Mouse (Mus musculus) forebrain, embryonic 14.5 days (tissue): ENCODE data around the gene Syp. TPM values are rescaled to one million over a fixed set of nuclear protein-coding genes. Genes with fewer than 3 reads are reported as not detected.
A peak's percentile ranks its signal among the peaks of the same experiment; 100 is the strongest.

ENCODE experiments used
- ATAC-seq: fragments of 200-750 bp; cut with Nextera tagmentation; 2 replicates; pipeline ENCODE4 v1.8.0; 2017; ENCODE audit warnings: mild to moderate bottlenecking, moderate library complexity
- DNase-seq: peaks from one replicate; pipeline ENCODE4 v3.0.0-alpha.2; 2015; ENCODE audit warnings: low spot score
- H3K27ac ChIP-seq: fragments of 300-500 bp; sonication (generic); 2 replicates; pipeline ENCODE4 v1.5.1; 2014; ENCODE audit warnings: low read depth, mild to moderate bottlenecking, control low read depth, low read length, moderate library complexity
- H3K27me3 ChIP-seq: fragments of 300-500 bp; sonication (generic); replicated peaks from 2 replicates; pipeline ENCODE4 v1.6.1; 2014; ENCODE audit warnings: low read length, control low read depth, mixed read lengths; ENCODE audit not compliant: control insufficient read depth, insufficient read depth
- H3K36me3 ChIP-seq: fragments of 300-500 bp; sonication (generic); 2 replicates; pipeline ENCODE4 v1.6.1; 2014; ENCODE audit warnings: low read length, control low read depth; ENCODE audit not compliant: control insufficient read depth, insufficient read depth
- H3K4me1 ChIP-seq: fragments of 300-500 bp; sonication (generic); 2 replicates; pipeline ENCODE4 v1.6.1; 2014; ENCODE audit warnings: antibody characterized with exemption, low read length, control low read depth; ENCODE audit not compliant: control insufficient read depth, insufficient read depth
- H3K4me2 ChIP-seq: fragments of 300-500 bp; sonication (generic); 2 replicates; pipeline ENCODE4 v1.6.1; 2014; ENCODE audit warnings: mild to moderate bottlenecking, control low read depth, low read length
- H3K4me3 ChIP-seq: fragments of 300-500 bp; sonication (generic); 2 replicates; pipeline ENCODE4 v1.5.1; 2014; ENCODE audit warnings: low read depth, low read length, control low read depth
- H3K9ac ChIP-seq: fragments of 300-500 bp; sonication (generic); 2 replicates; pipeline ENCODE4 v1.6.1; 2014; ENCODE audit warnings: mild to moderate bottlenecking, low read length, control low read depth, moderate library complexity
- H3K9me3 ChIP-seq: fragments of 300-500 bp; sonication (generic); replicated peaks from 2 replicates; pipeline ENCODE4 v1.6.1; 2016; ENCODE audit warnings: low read length, control low read depth, mixed read lengths; ENCODE audit not compliant: control insufficient read depth
- WGBS: fragments of 180-500 bp; shearing (Covaris S2); extraction: QIAGEN DNeasy Blood & Tissue Kit; methylation state at CpG from one replicate; pipeline ENCODE4 v1.1.7; 2014; 5-methylcytosine and 5-hydroxymethylcytosine counted together
- polyA plus RNA-seq: library from polyadenylated mRNA; unstranded; fragments of >200 nt; fragmentation: Nextera tagmentation; extraction: Ambion mirVana; gene quantifications from 2 replicates; pipeline ENCODE4 v1.2.1, GENCODE M21; 2014

Gene Syp
- polyA plus RNA-seq, 1 experiment from 2014 or later: 69.2 TPM

DNA sequence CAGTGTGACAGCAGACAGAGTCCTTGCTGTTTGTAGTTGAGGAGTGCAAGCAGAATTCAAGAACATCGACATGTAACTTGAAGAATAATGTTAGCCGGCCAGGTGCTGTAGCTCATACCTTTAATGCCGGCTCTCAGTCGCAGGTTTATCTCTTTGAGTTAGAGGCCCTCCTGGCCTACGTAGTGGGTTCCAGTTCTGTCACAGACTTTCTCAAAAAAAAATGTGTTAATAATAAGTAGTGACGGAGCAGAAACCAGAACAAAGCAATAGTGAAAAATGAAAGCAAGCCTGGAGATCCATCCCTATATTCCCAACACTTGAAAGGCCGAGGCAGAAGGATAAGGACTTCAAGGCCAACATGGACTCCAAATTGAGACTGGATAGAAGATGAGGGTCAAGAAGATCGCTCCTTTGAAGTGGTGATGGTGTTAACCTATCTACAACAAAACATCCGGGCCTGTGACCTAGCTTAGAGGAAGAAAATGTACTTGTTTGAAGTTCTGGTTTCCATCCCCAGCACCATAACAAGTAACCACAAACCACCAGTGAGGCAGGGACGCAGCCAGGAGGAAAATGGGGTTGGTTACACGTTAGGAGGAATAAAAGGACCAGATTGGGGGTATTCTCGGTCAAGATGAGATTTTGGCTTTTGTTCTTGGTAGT is 20.3 kb upstream of the Syp start:
- WGBS: 82% methylated on average over 12 of the region's 12 CpGs
- ATAC-seq (no peak), DNase-seq (no peak)
- no peak overlapping the region for H3K9ac ChIP-seq
- H3K36me3 ChIP-seq: no peaks in the 10 kb centered on the region
- no peak overlapping the region for H3K4me2 ChIP-seq
- no peak overlapping the region for H3K27ac ChIP-seq
- H3K4me1 ChIP-seq: no peaks in the 10 kb centered on the region
- H3K4me3 ChIP-seq: no peak overlapping the region
- H3K27me3 ChIP-seq: no peaks in the 10 kb centered on the region
- no peaks in the 10 kb centered on the region for H3K9me3 ChIP-seq

DNA sequence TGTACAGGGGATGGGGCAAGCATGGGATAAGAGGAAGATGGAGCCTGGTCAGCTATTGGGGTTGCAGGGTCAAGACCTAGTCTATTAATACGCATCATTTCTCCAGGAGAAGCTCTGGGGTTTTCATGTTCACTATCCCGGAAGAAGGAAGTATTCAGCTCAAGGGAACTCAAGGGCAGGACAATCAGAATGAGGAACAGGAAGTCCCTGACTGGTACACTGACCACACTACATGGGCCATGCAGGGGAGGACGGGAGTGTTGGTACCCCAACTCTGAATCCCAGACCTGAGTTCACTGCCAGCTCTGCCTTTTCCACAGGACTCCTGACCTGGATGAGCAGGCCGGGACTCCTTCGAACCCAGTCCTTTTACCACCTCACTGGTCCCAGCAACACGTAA is 5.7 kb upstream of the Syp start:
- H3K27ac ChIP-seq: no peak overlapping the region
- H3K4me2 ChIP-seq: no peak overlapping the region
- H3K9ac ChIP-seq: no peak overlapping the region
- H3K4me3 ChIP-seq: no peak overlapping the region
- WGBS: 87% methylated on average over 6 of the region's 6 CpGs
- H3K9me3 ChIP-seq: no peaks in the 10 kb centered on the region
- no peak for DNase-seq
- H3K27me3 ChIP-seq: no peaks in the 10 kb centered on the region
- H3K36me3 ChIP-seq: no peaks in the 10 kb centered on the region
- no peak for ATAC-seq
- no peaks in the 10 kb centered on the region for H3K4me1 ChIP-seq

DNA sequence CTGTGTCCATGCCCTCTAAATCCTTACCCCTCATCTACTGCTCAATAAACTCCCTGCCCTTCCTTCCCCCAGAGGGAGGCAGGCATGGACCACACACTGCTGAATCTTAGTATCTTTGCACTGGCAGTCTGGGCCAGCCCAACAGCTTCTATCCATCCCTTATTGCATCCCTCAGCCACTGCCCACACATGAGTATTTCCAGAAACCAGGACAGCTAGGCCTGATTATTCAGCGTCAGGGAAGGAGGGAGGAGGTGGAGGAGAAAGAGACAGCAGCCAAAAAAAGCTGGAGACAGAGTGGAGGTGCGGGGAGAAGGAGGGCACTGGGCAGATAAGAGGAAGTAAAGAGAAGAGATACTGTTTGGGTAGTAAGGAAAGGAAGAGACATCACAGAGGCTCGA is 3.2 kb upstream of the Syp start:
- Histone ChIP-seq H3K27ac (no peak overlapping the region), H3K36me3 (no peaks in the 10 kb centered on the region), H3K9ac (no peak overlapping the region), H3K4me1 (no peaks in the 10 kb centered on the region), H3K9me3 (no peaks in the 10 kb centered on the region), H3K27me3 (no peaks in the 10 kb centered on the region), H3K4me3 (no peak overlapping the region), H3K4me2 (no peak overlapping the region)
- DNase-seq (no peak), ATAC-seq (no peak)
- WGBS: 76% methylated on average over 3 of the region's 3 CpGs

DNA sequence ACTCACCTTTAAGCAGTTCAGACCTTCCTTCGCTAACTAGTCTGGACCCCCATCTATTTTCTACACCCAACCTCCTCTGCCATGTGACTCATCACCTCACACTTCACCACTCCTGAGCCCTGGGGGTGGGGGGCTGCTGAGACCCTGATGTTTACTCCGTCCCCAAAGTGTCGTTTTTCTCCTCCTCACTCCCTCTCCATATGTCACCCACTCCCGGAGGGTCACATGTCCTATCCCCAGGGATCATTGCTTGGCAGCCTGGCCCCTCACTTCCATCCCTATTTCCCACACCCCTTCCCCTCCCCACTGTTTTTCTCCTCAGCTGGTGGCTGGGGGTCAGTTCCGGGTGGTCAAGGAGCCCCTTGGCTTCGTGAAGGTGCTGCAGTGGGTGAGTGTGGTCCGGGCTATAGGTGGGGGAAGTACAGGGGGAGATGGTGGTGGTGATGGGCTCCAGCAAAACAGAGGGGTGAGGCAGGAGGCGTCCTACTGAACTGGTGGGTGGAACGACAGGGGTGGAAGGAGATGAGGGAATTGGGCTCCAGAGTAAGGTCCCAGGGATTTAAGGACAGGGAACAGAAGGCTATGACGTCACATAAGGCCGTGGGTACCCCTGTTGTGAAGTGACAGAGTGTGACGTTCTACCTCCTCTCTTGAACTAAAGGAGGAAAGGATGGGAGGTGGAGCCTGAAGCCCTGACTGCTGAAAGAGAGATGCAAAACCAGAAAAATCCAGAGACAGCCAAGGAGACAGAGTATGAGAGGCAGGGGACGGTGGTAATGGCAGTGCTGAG is 1.5 kb downstream of the Syp start:
- peak overlapping the region; percentile 70 for H3K9ac ChIP-seq
- peak overlapping the region; percentile 54 for H3K4me2 ChIP-seq
- ATAC-seq (peak; percentile 8; the same call in 1 of the 2 replicates), DNase-seq (peak; percentile 45)
- H3K4me1 ChIP-seq: no peaks in the 10 kb centered on the region
- H3K4me3 ChIP-seq: peak overlapping the region; percentile 49
- H3K27me3 ChIP-seq: no peaks in the 10 kb centered on the region
- H3K27ac ChIP-seq: peak overlapping the region; percentile 80
- H3K36me3 ChIP-seq: 0 out of 2 replicates have a peak, but pooled peaks cover 5% of the 10 kb centered on the region
- 27% methylated on average over 13 of the region's 13 CpGs for whole genome bisulfite sequencing
- no peaks in the 10 kb centered on the region for H3K9me3 ChIP-seq

DNA sequence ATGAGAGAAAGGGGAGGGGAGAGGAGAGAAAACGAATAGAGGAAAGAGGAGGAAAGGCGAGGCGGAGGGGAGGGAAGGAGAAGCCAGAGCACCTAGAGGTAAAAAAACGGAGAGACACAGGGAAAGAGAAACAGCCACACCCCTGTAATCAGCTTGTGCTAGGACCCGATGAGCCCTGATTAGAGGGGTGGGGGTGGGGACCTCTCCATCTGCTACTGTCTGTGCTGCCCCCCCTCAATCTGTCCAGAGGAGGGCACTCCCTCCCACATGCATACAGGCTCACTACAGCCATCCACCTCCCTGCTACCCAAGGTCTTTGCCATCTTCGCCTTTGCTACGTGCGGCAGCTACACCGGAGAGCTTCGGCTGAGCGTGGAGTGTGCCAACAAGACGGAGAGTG is 2.5 kb downstream of the Syp start:
- DNase-seq (no peak), ATAC-seq (no peak)
- Histone ChIP-seq H3K36me3 (0 out of 2 replicates have a peak, but pooled peaks cover 5% of the 10 kb centered on the region), H3K4me2 (peak overlapping the region; percentile 54), H3K9me3 (no peaks in the 10 kb centered on the region), H3K9ac (peak overlapping the region; percentile 21), H3K4me3 (peak overlapping the region; percentile 9; the same call in 1 of the 2 replicates), H3K27ac (no peak overlapping the region), H3K4me1 (no peaks in the 10 kb centered on the region), H3K27me3 (no peaks in the 10 kb centered on the region)
- 47% methylated on average over 12 of the region's 12 CpGs for WGBS

DNA sequence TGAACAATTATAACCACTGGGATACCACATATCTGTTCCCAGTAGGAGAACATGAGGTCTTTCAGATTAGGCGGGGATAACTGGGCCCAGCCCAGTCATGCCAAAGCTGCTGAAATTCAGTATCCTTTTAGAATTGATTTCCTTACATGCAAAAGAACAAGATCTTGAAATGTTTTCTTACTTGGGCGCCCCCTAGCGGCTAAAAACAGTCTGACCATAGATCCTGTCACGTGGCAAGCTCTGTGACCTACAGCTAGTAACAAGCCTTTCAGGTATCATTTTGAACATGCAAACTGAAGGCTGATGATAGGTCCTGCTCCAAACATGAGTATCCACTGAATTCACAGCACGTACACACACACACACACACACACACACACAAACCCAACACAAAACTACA is 7.1 kb downstream of the Syp start:
- 25% methylated on average over 5 of the region's 5 CpGs for WGBS
- ATAC-seq (no peak), DNase-seq (peak; percentile 80)
- H3K4me1 ChIP-seq: no peaks in the 10 kb centered on the region
- no peak overlapping the region for H3K9ac ChIP-seq
- no peak overlapping the region for H3K4me2 ChIP-seq
- H3K4me3 ChIP-seq: no peak overlapping the region
- H3K27me3 ChIP-seq: no peaks in the 10 kb centered on the region
- H3K36me3 ChIP-seq: 0 out of 2 replicates have a peak, but pooled peaks cover 5% of the 10 kb centered on the region
- no peaks in the 10 kb centered on the region for H3K9me3 ChIP-seq
- no peak overlapping the region for H3K27ac ChIP-seq

DNA sequence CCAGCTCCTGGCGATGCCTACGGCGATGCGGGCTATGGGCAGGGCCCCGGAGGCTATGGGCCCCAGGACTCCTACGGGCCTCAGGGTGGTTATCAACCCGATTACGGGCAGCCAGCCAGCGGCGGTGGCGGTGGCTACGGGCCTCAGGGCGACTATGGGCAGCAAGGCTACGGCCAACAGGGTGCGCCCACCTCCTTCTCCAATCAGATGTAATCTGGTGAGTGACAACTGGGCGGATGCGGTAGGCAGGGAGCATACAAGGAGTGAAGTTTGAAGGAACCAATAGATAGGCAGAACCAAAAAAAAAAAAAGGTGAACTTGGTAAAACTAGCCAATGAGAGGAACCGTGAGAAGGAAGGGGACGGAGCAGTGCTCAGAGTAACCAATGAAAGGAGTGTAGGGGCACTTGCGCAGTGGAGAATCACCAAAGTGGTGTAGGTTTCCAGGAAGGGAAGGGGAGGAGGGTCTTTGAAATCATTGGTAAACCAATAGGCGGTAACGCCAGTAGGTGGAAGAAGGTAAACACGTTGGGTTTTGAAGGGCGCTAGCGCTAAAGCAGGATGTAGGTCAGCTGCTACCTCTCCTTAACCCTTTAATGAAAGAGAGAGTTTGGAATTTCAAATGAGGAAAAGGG is 10.5 kb downstream of the Syp start:
- peak overlapping the region; percentile 54 for H3K9ac ChIP-seq
- 37% methylated on average over 25 of the region's 25 CpGs for WGBS
- ATAC-seq: peak; percentile 96
- H3K4me1 ChIP-seq: no peaks in the 10 kb centered on the region
- H3K4me2 ChIP-seq: peak overlapping the region; percentile 48
- 0 out of 2 replicates have a peak, but pooled peaks cover 8% of the 10 kb centered on the region for H3K36me3 ChIP-seq
- no peaks in the 10 kb centered on the region for H3K9me3 ChIP-seq
- H3K4me3 ChIP-seq: peak overlapping the region; percentile 29
- H3K27me3 ChIP-seq: no peaks in the 10 kb centered on the region
- peak overlapping the region; percentile 71; the same call in 1 of the 2 replicates for H3K27ac ChIP-seq
- peak; percentile 96 for DNase-seq

DNA sequence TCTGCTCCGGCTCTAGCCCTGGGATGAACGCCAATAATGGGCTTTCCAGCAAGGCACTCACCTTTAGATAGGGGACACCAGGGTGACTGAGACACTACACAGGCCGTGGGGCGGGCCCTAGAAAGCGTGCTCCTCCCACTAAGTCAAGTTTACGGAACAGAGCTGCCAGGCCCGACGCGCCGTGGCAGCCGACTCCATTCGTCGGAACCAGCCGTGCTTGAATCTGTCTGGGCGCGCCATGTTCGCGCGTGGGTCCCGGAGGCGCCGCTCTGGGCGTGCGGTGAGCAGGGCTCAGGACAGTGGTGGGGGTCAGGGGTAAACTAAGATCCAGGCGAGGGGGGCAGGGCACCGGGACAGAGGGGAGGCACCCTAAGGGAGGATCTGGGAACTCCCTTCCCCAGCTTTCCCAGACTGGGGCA is 19.0 kb downstream of the Syp start, which contains the start of gene Prickle3:
Gene Prickle3 (plus strand): TSS at position 40 of the 419 bp plus-strand sequence.
- Histone ChIP-seq H3K4me3 (peak within 1 kb of the TSS; percentile 21), H3K9ac (peak within 1 kb of the TSS; percentile 43; the same call in 1 of the 2 replicates), H3K4me2 (peak within 1 kb of the TSS; percentile 44), H3K9me3 (no peaks in the 10 kb centered on the region), H3K4me1 (no peaks in the 10 kb centered on the region), H3K27ac (no peak within 1 kb of the TSS), H3K36me3 (no peaks in the 10 kb centered on the region), H3K27me3 (no peaks in the 10 kb centered on the region)
- DNase-seq (peak; percentile 19), ATAC-seq (peak; percentile 62)
- WGBS: 23% methylated on average over 26 of the region's 26 CpGs
